Mouse (Mus musculus) kidney, adult 2 months (tissue): ENCODE results near the gene Plcd1.

Experiments used
- CTCF ChIP-seq: fragments of 200-500 bp; conservative IDR thresholded peaks from 2 replicates; pipeline ENCODE4 v1.5.1; 2011; ENCODE audit warnings: low read depth, mild to moderate bottlenecking, control low read depth, low read length, moderate library complexity, mixed read lengths; ENCODE audit not compliant: insufficient read depth, insufficient read length
- POLR2A ChIP-seq: fragments of 200-500 bp; IDR thresholded peaks from one replicate; pipeline ENCODE4 v1.6.1; 2011; ENCODE audit warnings: low read depth, low read length, control low read depth

GRCm38 (mm10) chr9:119063036-119063644 lies 30.2 kb downstream of the Plcd1 start:
- no peak for TF ChIP-seq POLR2A
- TF ChIP-seq CTCF, result no peak
